Mouse (Mus musculus): ENCODE data around the gene Agrp.

GRCm38 (mm10) chr8:105574741-105575140 is 62.5 kb downstream of the Agrp start:
- TF ChIP-seq CTCF (IDR thresholded peaks at IDR 0.05; ENCODE audit: low read depth, low read length), result no peak
- no peak for TF ChIP-seq GATA1 (IDR thresholded peaks at IDR 0.05; ENCODE audit: borderline replicate concordance, low read length)
- TF ChIP-seq POLR2AphosphoS5 (IDR thresholded peaks at IDR 0.05; ENCODE audit: insufficient replicate concordance, low read depth, low read length), result no peak
- TF ChIP-seq TAL1 (conservative IDR thresholded peaks at IDR 0.05; ENCODE audit: low read depth, low read length), result no peak
